Mouse (Mus musculus) liver, embryonic 14.5 days (tissue): ENCODE measurements at regions not wholly inside any gene's neighbourhood (a gene's known extent, or its start where the extent isn't known, plus 50 kb on each side); places are given as distances from the start of the nearest gene placed in this dataset.

Source experiments
- CTCF ChIP-seq: IDR thresholded peaks from 2 replicates; pipeline ENCODE4 v1.5.1; 2016; ENCODE audit warnings: antibody characterized with exemption, low read depth, control low read depth
- EP300 ChIP-seq: IDR thresholded peaks from 2 replicates; pipeline ENCODE4 v1.6.1; 2016; ENCODE audit warnings: antibody characterized with exemption, low read depth

GRCm38 (mm10) chr4:8922695-8923363 is 684.0 kb upstream of the Car8 start:
- TF ChIP-seq CTCF (no peak), EP300 (no peak)
